Comparison of ENCODE assay signal across 8 mouse cellular contexts in the genomic region with DNA sequence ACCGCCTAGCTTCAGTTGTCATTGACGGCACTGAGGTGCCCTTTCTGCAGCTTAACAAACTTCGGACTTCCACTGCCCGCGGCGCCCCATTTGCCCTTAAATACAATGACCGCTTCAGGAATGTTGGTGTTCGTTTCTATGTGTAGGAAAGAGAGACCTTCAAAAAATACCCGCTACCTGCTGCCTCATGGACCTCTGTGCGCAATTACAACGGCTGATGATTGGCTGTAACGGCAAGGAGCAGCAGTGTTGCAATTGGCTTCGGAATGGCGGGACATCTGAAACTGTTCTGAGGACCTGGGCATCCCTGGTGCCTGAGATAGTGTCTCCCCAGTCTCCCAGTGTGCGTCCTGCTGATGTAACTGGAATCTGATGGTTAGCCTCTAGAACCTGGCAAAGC. TPM values are rescaled to one million over a fixed set of nuclear protein-coding genes. Genes with fewer than 3 reads are reported as not detected.
DNase-seq lines count a peak whose midpoint lies in the region; ATAC-seq and TF ChIP-seq lines count a peak whose summit lies in the region.

No protein-coding gene starts in this region.

- peaks cover 7% of the 10 kb centered on the region for H3K27me3 ChIP-seq in hindbrain, embryonic 11.5 days (ENCODE audit: control insufficient read depth, insufficient read depth, low read length)
- no peaks in the 10 kb centered on the region for H3K27me3 ChIP-seq in stomach, embryonic 14.5 days (ENCODE audit: control insufficient read depth, insufficient read depth, low read length)

- H3K9me3 ChIP-seq in ES-E14 (ENCODE audit: control insufficient read depth, insufficient read depth, low read depth, low read length) = no peaks in the 10 kb centered on the region
- H3K9me3 ChIP-seq in hindbrain, embryonic 11.5 days (ENCODE audit: control insufficient read depth, low read length) = no peaks in the 10 kb centered on the region
- no peaks in the 10 kb centered on the region for H3K9me3 ChIP-seq in stomach, embryonic 14.5 days (ENCODE audit: control insufficient read depth, low read depth, low read length)

- DNase-seq in 3T3-L1 (ENCODE audit: low read depth, low spot score) (peak; percentile 37), ES-E14 (ENCODE audit: low read depth, low spot score) (no peak)
- no peak for DNase-seq in hindbrain, embryonic 11.5 days (ENCODE audit: low spot score)
- DNase-seq in left cerebral cortex, adult 2 months (ENCODE audit: extremely low spot score in 1 of 2, low spot score in 2 of 2) = peak; percentile 28 to 36
- DNase-seq in thymus, postnatal 25 days = no peak

- H3K27ac ChIP-seq in ES-E14 (ENCODE audit: insufficient read depth, low read depth, low read length, poor library complexity, severe bottlenecking) (no peak overlapping the region), macrophage (no peak overlapping the region)
- no peak overlapping the region for H3K27ac ChIP-seq in hindbrain, embryonic 11.5 days (ENCODE audit: low read depth, low read length)
- no peak overlapping the region for H3K27ac ChIP-seq in left cerebral cortex, adult 2 months
- H3K27ac ChIP-seq in stomach, embryonic 14.5 days (ENCODE audit: low read length) = no peak overlapping the region

- no peak overlapping the region for H3K9ac ChIP-seq in ES-E14 (ENCODE audit: insufficient read depth, low read depth, low read length, poor library complexity, severe bottlenecking)
- H3K9ac ChIP-seq in hindbrain, embryonic 11.5 days (ENCODE audit: low read depth, low read length) = peak overlapping the region; percentile 94
- peak overlapping the region; percentile 76; the same call in 1 of the 2 replicates for H3K9ac ChIP-seq in stomach, embryonic 14.5 days (replicated peaks; ENCODE audit: low read depth, low read length)

- H3K4me1 ChIP-seq in ES-E14 (ENCODE audit: control insufficient read depth in 2 of 2, insufficient read depth in 2 of 2, low read length in 2 of 2, poor library complexity in 1 of 2) = no peaks in the 10 kb centered on the region
- 0 out of 2 replicates have a peak, but pooled peaks cover 4% of the 10 kb centered on the region for H3K4me1 ChIP-seq in hindbrain, embryonic 11.5 days (replicated peaks; ENCODE audit: control insufficient read depth, insufficient read depth, low read length)
- H3K4me1 ChIP-seq in stomach, embryonic 14.5 days (ENCODE audit: control insufficient read depth, insufficient read depth, low read length) = peaks cover 9% of the 10 kb centered on the region; the same call in 1 of the 2 replicates

- peak overlapping the region; percentile 96 for H3K4me2 ChIP-seq in hindbrain, embryonic 11.5 days (replicated peaks; ENCODE audit: low read depth, low read length)
- H3K4me2 ChIP-seq in stomach, embryonic 14.5 days (replicated peaks; ENCODE audit: low read depth, low read length) = peak overlapping the region; percentile 97

- intact Hi-C loops in left cerebral cortex, adult 2 months (cut with DNase I) = loop anchor here (2.0 kb wide), 1 partner anchor 27 kb away; the partner anchor contains the start of gene Zfp689

- in situ Hi-C loops in ES-E14 (cut with MboI; ENCODE audit: low sequenced_read_pairs in 2 of 2, unreplicated experiment in 2 of 2) = no loop called here

- H3K4me3 ChIP-seq in ES-E14 (ENCODE audit: insufficient read depth in 1 of 2, low read depth in 1 of 2, low read length in 2 of 2, poor library complexity in 1 of 2, severe bottlenecking in 1 of 2) = peak overlapping the region; percentile 86 to 97
- peak overlapping the region; percentile 88 for H3K4me3 ChIP-seq in hindbrain, embryonic 11.5 days (ENCODE audit: low read depth, low read length)
- H3K4me3 ChIP-seq in left cerebral cortex, adult 2 months = peak overlapping the region; percentile 72
- H3K4me3 ChIP-seq in macrophage (ENCODE audit: inconsistent target) = peak overlapping the region; percentile 83
- H3K4me3 ChIP-seq in stomach, embryonic 14.5 days (ENCODE audit: low read depth, low read length) = peak overlapping the region; percentile 82

- peaks cover 8% of the 10 kb centered on the region; the same call in 1 of the 2 replicates for H3K79me2 ChIP-seq in macrophage (ENCODE audit: inconsistent target)

- no peak for TF ChIP-seq CTCF in left cerebral cortex, adult 2 months (IDR thresholded peaks at IDR 0.05)

- H3K36me3 ChIP-seq in ES-E14 (ENCODE audit: control insufficient read depth, insufficient read depth, low read length, poor library complexity, severe bottlenecking) (peaks cover 5% of the 10 kb centered on the region; the same call in 1 of the 2 replicates), macrophage (ENCODE audit: inconsistent target) (no peaks in the 10 kb centered on the region)
- H3K36me3 ChIP-seq in hindbrain, embryonic 11.5 days (ENCODE audit: control insufficient read depth, insufficient read depth, low read length) = no peaks in the 10 kb centered on the region
- H3K36me3 ChIP-seq in stomach, embryonic 14.5 days (ENCODE audit: control insufficient read depth, insufficient read depth, low read length) = no peaks in the 10 kb centered on the region

- WGBS in hindbrain, embryonic 11.5 days = 3% methylated on average over 15 of the region's 15 CpGs
- WGBS in macrophage (ENCODE audit: missing documents) = under 1% methylated on average over 15 of the region's 15 CpGs
- 2% methylated on average over 15 of the region's 15 CpGs for WGBS in stomach, embryonic 14.5 days

- ATAC-seq in erythroblast, adult 5-6 weeks (replicated peaks; ENCODE audit: low FRiP score, poor library complexity, severe bottlenecking) = peak; percentile 75
- peak; percentile 49; the same call in 1 of the 2 replicates for ATAC-seq in hindbrain, embryonic 11.5 days (ENCODE audit: low FRiP score)
- peak; percentile 43; the same call in 1 of the 2 replicates for ATAC-seq in stomach, embryonic 14.5 days (ENCODE audit: insufficient number of reproducible peaks, insufficient read depth, low FRiP score, low read depth)

RNA-seq across cellular contexts. Expression of gene Zfp688, which starts 0.4 kb away (rescaled TPM):
- 12.5 and 17.3 TPM in 2 replicates for total RNA-seq in ES-E14 (2012; rRNA removed)
- total RNA-seq in erythroblast, adult 5-6 weeks (2015; ENCODE audit: low replicate concordance) = 8.4 and 26.9 TPM in 2 replicates
- 1.0 and 3.5 TPM in 2 replicates for total RNA-seq in erythroblast, adult 5-6 weeks (2017; ENCODE audit: low replicate concordance)
- polyA plus RNA-seq in hindbrain, embryonic 11.5 days (2014; fragmentation: Nextera tagmentation; extraction: Ambion mirVana) = 29.8 and 33.6 TPM in 2 replicates
- 10 to 100 TPM; 13.3 to 13.8 TPM for total RNA-seq in left cerebral cortex, adult 2 months (2021)
- total RNA-seq in macrophage (2018; cell fraction: chromatin; rRNA removed) = 10 to 100 TPM in 11 of 26 experiments, 1 to 10 TPM in 15; 1.5 to 20.7 (median 7.9) TPM
- 10 to 100 TPM in 17 of 26 experiments, 1 to 10 TPM in 9; 3.8 to 18.2 (median 13.4) TPM for total RNA-seq in macrophage (2018; cell fraction: cytosol; rRNA removed)
- total RNA-seq in macrophage (2018; cell fraction: nucleus; rRNA removed) = 10 to 100 TPM in 11 of 26 experiments, 1 to 10 TPM in 15; 2.7 to 24.5 (median 9.5) TPM
- 5.1 to 17.4 TPM (median 8.9 TPM) in 3 replicates for polyA plus RNA-seq in macrophage (2018)
- polyA plus RNA-seq in stomach, embryonic 14.5 days (2014; fragmentation: Nextera tagmentation; extraction: Ambion mirVana) = 25.0 and 26.3 TPM in 2 replicates

RNA-seq across cellular contexts. Expression of gene Zfp764, which starts 15.6 kb away (rescaled TPM):
- 3.3 and 4.2 TPM in 2 replicates for total RNA-seq in ES-E14 (2012; rRNA removed)
- total RNA-seq in erythroblast, adult 5-6 weeks (2015; ENCODE audit: low replicate concordance) = 0.19 and 3.6 TPM in 2 replicates
- 2.5 TPM in 1 of 2 replicates, not detected in the other for total RNA-seq in erythroblast, adult 5-6 weeks (2017; ENCODE audit: low replicate concordance)
- 6.9 and 8.1 TPM in 2 replicates for polyA plus RNA-seq in hindbrain, embryonic 11.5 days (2014; fragmentation: Nextera tagmentation; extraction: Ambion mirVana)
- total RNA-seq in left cerebral cortex, adult 2 months (2021) = 1 to 10 TPM; 3.8 to 5.6 TPM
- 10 to 100 TPM in 1 of 26 experiments, 1 to 10 TPM in 25; 2.2 to 11.6 (median 4.5) TPM for total RNA-seq in macrophage (2018; cell fraction: chromatin; rRNA removed)
- 1 to 10 TPM; 1.3 to 7.1 (median 3.2) TPM for total RNA-seq in macrophage (2018; cell fraction: cytosol; rRNA removed)
- total RNA-seq in macrophage (2018; cell fraction: nucleus; rRNA removed) = 10 to 100 TPM in 1 of 26 experiments, 1 to 10 TPM in 25; 2.4 to 10.6 (median 5.1) TPM
- 6.0 to 7.4 TPM (median 6.2 TPM) in 3 replicates for polyA plus RNA-seq in macrophage (2018)
- 10.3 and 12.0 TPM in 2 replicates for polyA plus RNA-seq in stomach, embryonic 14.5 days (2014; fragmentation: Nextera tagmentation; extraction: Ambion mirVana)

RNA-seq across cellular contexts. Expression of gene Zfp689, which starts 26.7 kb away (rescaled TPM):
- total RNA-seq in ES-E14 (2012; rRNA removed) = 2.5 and 3.5 TPM in 2 replicates
- total RNA-seq in erythroblast, adult 5-6 weeks (2015; ENCODE audit: low replicate concordance) = not detected in 2 replicates
- total RNA-seq in erythroblast, adult 5-6 weeks (2017; ENCODE audit: low replicate concordance) = 0.26 and 2.4 TPM in 2 replicates
- polyA plus RNA-seq in hindbrain, embryonic 11.5 days (2014; fragmentation: Nextera tagmentation; extraction: Ambion mirVana) = 12.8 and 13.5 TPM in 2 replicates
- 1 to 10 TPM; 5.5 to 6.7 TPM for total RNA-seq in left cerebral cortex, adult 2 months (2021)
- total RNA-seq in macrophage (2018; cell fraction: chromatin; rRNA removed) = 1 to 10 TPM in 7 of 26 experiments, under 1 TPM in 15, not detected in 4; 0.25 to 3.3 (median 0.84) TPM
- 1 to 10 TPM in 17 of 26 experiments, under 1 TPM in 9; 0.42 to 3.0 (median 1.4) TPM for total RNA-seq in macrophage (2018; cell fraction: cytosol; rRNA removed)
- total RNA-seq in macrophage (2018; cell fraction: nucleus; rRNA removed) = 1 to 10 TPM in 10 of 26 experiments, under 1 TPM in 16; 0.35 to 2.7 (median 0.95) TPM
- polyA plus RNA-seq in macrophage (2018) = 1.0 to 1.9 TPM (median 1.0 TPM) in 3 replicates
- polyA plus RNA-seq in stomach, embryonic 14.5 days (2014; fragmentation: Nextera tagmentation; extraction: Ambion mirVana) = 7.9 and 9.1 TPM in 2 replicates

RNA-seq across cellular contexts. Expression of gene E430018J23Rik, which starts 28.8 kb away (rescaled TPM):
- 2.5 and 3.2 TPM in 2 replicates for total RNA-seq in ES-E14 (2012; rRNA removed)
- not detected in 2 replicates for total RNA-seq in erythroblast, adult 5-6 weeks (2015; ENCODE audit: low replicate concordance)
- total RNA-seq in erythroblast, adult 5-6 weeks (2017; ENCODE audit: low replicate concordance) = 0.28 and 3.4 TPM in 2 replicates
- polyA plus RNA-seq in hindbrain, embryonic 11.5 days (2014; fragmentation: Nextera tagmentation; extraction: Ambion mirVana) = 6.1 and 6.3 TPM in 2 replicates
- 1 to 10 TPM; 7.6 to 9.3 TPM for total RNA-seq in left cerebral cortex, adult 2 months (2021)
- 1 to 10 TPM in 22 of 26 experiments, under 1 TPM in 4; 0.37 to 8.9 (median 2.3) TPM for total RNA-seq in macrophage (2018; cell fraction: chromatin; rRNA removed)
- 1 to 10 TPM in 20 of 26 experiments, under 1 TPM in 6; 0.66 to 3.2 (median 2.0) TPM for total RNA-seq in macrophage (2018; cell fraction: cytosol; rRNA removed)
- 1 to 10 TPM in 21 of 26 experiments, under 1 TPM in 5; 0.39 to 6.4 (median 1.7) TPM for total RNA-seq in macrophage (2018; cell fraction: nucleus; rRNA removed)
- polyA plus RNA-seq in macrophage (2018) = 1.3 to 3.1 TPM (median 1.6 TPM) in 3 replicates
- polyA plus RNA-seq in stomach, embryonic 14.5 days (2014; fragmentation: Nextera tagmentation; extraction: Ambion mirVana) = 8.0 and 9.7 TPM in 2 replicates

RNA-seq across cellular contexts. Expression of gene 9130019O22Rik, which starts 35.3 kb away (rescaled TPM):
- 4.1 and 4.2 TPM in 2 replicates for total RNA-seq in ES-E14 (2012; rRNA removed)
- total RNA-seq in erythroblast, adult 5-6 weeks (2015; ENCODE audit: low replicate concordance) = 0.38 TPM in 1 of 2 replicates, not detected in the other
- total RNA-seq in erythroblast, adult 5-6 weeks (2017; ENCODE audit: low replicate concordance) = 1.4 and 1.8 TPM in 2 replicates
- 5.4 and 6.2 TPM in 2 replicates for polyA plus RNA-seq in hindbrain, embryonic 11.5 days (2014; fragmentation: Nextera tagmentation; extraction: Ambion mirVana)
- 1 to 10 TPM; 3.8 to 5.0 TPM for total RNA-seq in left cerebral cortex, adult 2 months (2021)
- 1 to 10 TPM; 1.2 to 8.2 (median 3.5) TPM for total RNA-seq in macrophage (2018; cell fraction: chromatin; rRNA removed)
- total RNA-seq in macrophage (2018; cell fraction: cytosol; rRNA removed) = 1 to 10 TPM in 23 of 26 experiments, under 1 TPM in 3; 0.65 to 3.7 (median 2.0) TPM
- total RNA-seq in macrophage (2018; cell fraction: nucleus; rRNA removed) = 1 to 10 TPM in 25 of 26 experiments, under 1 TPM in 1; 0.90 to 8.5 (median 2.8) TPM
- 1.7 to 2.8 TPM (median 2.4 TPM) in 3 replicates for polyA plus RNA-seq in macrophage (2018)
- 6.7 and 7.1 TPM in 2 replicates for polyA plus RNA-seq in stomach, embryonic 14.5 days (2014; fragmentation: Nextera tagmentation; extraction: Ambion mirVana)

Comparison
In these comparisons a context has a peak if more than half of its experiments do, and no peak if none do; other contexts are left out.
1. DNase-seq: peak in 3T3-L1 (single experiment) and left cerebral cortex, adult 2 months (2 of 2); none in ES-E14 (single experiment), hindbrain, embryonic 11.5 days (single experiment) and thymus, postnatal 25 days (single experiment).
2. Peak in every context shown above with its lines, with median percentiles within 50 percentile points of each other: H3K4me3 ChIP-seq and ATAC-seq.